Mouse (Mus musculus): Measurements from ENCODE around the gene Ino80b. TPM values are rescaled to one million over a fixed set of nuclear protein-coding genes. Genes with fewer than 3 reads are reported as not detected.
A peak's percentile ranks its signal among the peaks of the same experiment; 100 is the strongest.

Gene Ino80b
- polyA plus RNA-seq (2012; rRNA removed) = 35.9 and 36.8 TPM in 2 replicates
- 14.7 and 14.9 TPM in 2 replicates for polyA plus RNA-seq (2014; fragmentation: Nextera tagmentation; extraction: Ambion mirVana)

- ATAC-seq (ENCODE audit: low FRiP score, low read depth) (no peak), DNase-seq (ENCODE audit: low spot score) (no peak)
- H3K27me3 ChIP-seq (ENCODE audit: control insufficient read depth, insufficient read depth, low read length) = no peaks in the 10 kb centered on the region
- no peak for TF ChIP-seq POLR2A (IDR thresholded peaks at IDR 0.05; ENCODE audit: borderline replicate concordance, extremely low read depth, insufficient read depth, insufficient read length)
- H3K4me3 ChIP-seq (replicated peaks; ENCODE audit: low read length) = peak within 1 kb of the TSS; percentile 62
- H3K4me1 ChIP-seq (ENCODE audit: control insufficient read depth, insufficient read depth, low read length) = peaks cover 22% of the 10 kb centered on the region
- H3K9ac ChIP-seq (ENCODE audit: low read depth, low read length, severe bottlenecking) = peak within 1 kb of the TSS; percentile 59
- H3K27ac ChIP-seq (replicated peaks; ENCODE audit: low read depth, low read length) = peak within 1 kb of the TSS; percentile 34; the same call in 1 of the 2 replicates
- no peaks in the 10 kb centered on the region for H3K9me3 ChIP-seq (ENCODE audit: control insufficient read depth, low read length)
- WGBS = 30% methylated on average over 5 of the region's 5 CpGs
- H3K36me3 ChIP-seq (ENCODE audit: control insufficient read depth, insufficient read depth, low read length) = 0 out of 2 replicates have a peak, but pooled peaks cover 4% of the 10 kb centered on the region
- peak within 1 kb of the TSS; percentile 75 for H3K4me2 ChIP-seq (replicated peaks; ENCODE audit: low read depth, low read length, severe bottlenecking)
These were observed at the start of gene Ino80b for GRCm38 (mm10) chr6:83125331-83125730. Gene Ino80b (minus strand): TSS chr6:83125431.

DNA sequence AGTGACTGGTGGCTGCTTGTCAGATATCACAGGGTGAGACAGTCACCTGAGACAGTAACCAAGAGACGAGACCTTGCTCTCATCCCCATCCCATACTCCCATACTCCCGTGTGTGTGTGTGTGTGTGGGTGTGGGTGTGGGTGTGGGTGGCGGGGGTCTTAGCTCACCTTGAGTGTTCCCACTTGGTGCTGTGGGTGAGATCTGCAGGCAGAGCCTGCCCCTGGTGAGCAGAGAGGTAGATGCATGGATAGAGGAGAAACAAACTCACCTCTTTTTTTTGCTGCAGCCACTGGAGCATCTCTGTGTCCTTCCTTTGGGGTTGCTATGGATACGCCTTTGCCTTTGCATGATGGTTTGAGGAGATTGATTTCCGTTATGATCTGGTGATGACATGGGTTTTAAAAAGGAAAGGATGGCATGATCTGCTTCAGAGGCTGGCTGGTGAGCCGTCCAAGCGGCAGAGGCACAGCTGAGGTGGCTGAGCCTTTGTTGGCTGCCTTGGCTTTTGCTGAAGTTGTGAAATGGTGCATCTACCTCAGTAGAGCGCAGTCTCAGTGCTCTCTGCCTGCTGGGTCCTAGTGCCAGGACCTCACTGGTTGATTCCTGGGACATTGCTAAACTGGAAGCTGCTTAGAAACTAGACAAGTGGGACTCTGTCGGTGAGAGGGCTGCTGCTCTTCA is 47.1 kb upstream of the Ino80b start:
- 77% methylated on average over 9 of the region's 9 CpGs for whole genome bisulfite sequencing
- Histone ChIP-seq H3K27ac (replicated peaks; ENCODE audit: low read depth, low read length) (no peak overlapping the region), H3K36me3 (ENCODE audit: control insufficient read depth, insufficient read depth, low read length) (peaks cover 9% of the 10 kb centered on the region; the same call in 1 of the 2 replicates), H3K4me2 (replicated peaks; ENCODE audit: low read depth, low read length, severe bottlenecking) (no peak overlapping the region), H3K27me3 (ENCODE audit: control insufficient read depth, insufficient read depth, low read length) (no peaks in the 10 kb centered on the region), H3K9ac (ENCODE audit: low read depth, low read length, severe bottlenecking) (no peak overlapping the region), H3K4me3 (replicated peaks; ENCODE audit: low read length) (no peak overlapping the region), H3K9me3 (ENCODE audit: control insufficient read depth, low read length) (no peaks in the 10 kb centered on the region), H3K4me1 (ENCODE audit: control insufficient read depth, insufficient read depth, low read length) (no peaks in the 10 kb centered on the region; the same call in 1 of the 2 replicates)
- no peak for TF ChIP-seq POLR2A (IDR thresholded peaks at IDR 0.05; ENCODE audit: borderline replicate concordance, extremely low read depth, insufficient read depth, insufficient read length)
- ATAC-seq (ENCODE audit: low FRiP score, low read depth) (no peak), DNase-seq (ENCODE audit: low spot score) (no peak)

GRCm38 (mm10) chr6:83171063-83171462 is 45.8 kb upstream of the Ino80b start:
- no peaks in the 10 kb centered on the region for H3K27me3 ChIP-seq (ENCODE audit: control insufficient read depth, insufficient read depth, low read length)
- no peak overlapping the region for H3K27ac ChIP-seq (replicated peaks; ENCODE audit: low read depth, low read length)
- 87% methylated on average over 5 of the region's 5 CpGs for WGBS
- H3K4me2 ChIP-seq (replicated peaks; ENCODE audit: low read depth, low read length, severe bottlenecking) = no peak overlapping the region
- H3K4me1 ChIP-seq (ENCODE audit: control insufficient read depth, insufficient read depth, low read length) = peaks cover 9% of the 10 kb centered on the region
- no peaks in the 10 kb centered on the region for H3K9me3 ChIP-seq (ENCODE audit: control insufficient read depth, low read length)
- no peak for DNase-seq (ENCODE audit: low spot score)
- TF ChIP-seq POLR2A (IDR thresholded peaks at IDR 0.05; ENCODE audit: borderline replicate concordance, extremely low read depth, insufficient read depth, insufficient read length) = no peak
- no peak overlapping the region for H3K4me3 ChIP-seq (replicated peaks; ENCODE audit: low read length)
- H3K9ac ChIP-seq (ENCODE audit: low read depth, low read length, severe bottlenecking) = no peak overlapping the region
- ATAC-seq (ENCODE audit: low FRiP score, low read depth) = no peak
- H3K36me3 ChIP-seq (ENCODE audit: control insufficient read depth, insufficient read depth, low read length) = peaks cover 9% of the 10 kb centered on the region; the same call in 1 of the 2 replicates

- ATAC-seq (ENCODE audit: low FRiP score, low read depth) = no peak
- Histone ChIP-seq H3K9ac (ENCODE audit: low read depth, low read length, severe bottlenecking) (no peak overlapping the region; the same call in 1 of the 2 replicates), H3K27me3 (ENCODE audit: control insufficient read depth, insufficient read depth, low read length) (no peaks in the 10 kb centered on the region), H3K36me3 (ENCODE audit: control insufficient read depth, insufficient read depth, low read length) (peaks cover 9% of the 10 kb centered on the region; the same call in 1 of the 2 replicates), H3K4me3 (replicated peaks; ENCODE audit: low read length) (no peak overlapping the region), H3K27ac (replicated peaks; ENCODE audit: low read depth, low read length) (no peak overlapping the region), H3K9me3 (ENCODE audit: control insufficient read depth, low read length) (no peaks in the 10 kb centered on the region), H3K4me2 (replicated peaks; ENCODE audit: low read depth, low read length, severe bottlenecking) (no peak overlapping the region), H3K4me1 (ENCODE audit: control insufficient read depth, insufficient read depth, low read length) (peaks cover 12% of the 10 kb centered on the region)
- WGBS = 76% methylated on average over 5 of the region's 5 CpGs
- no peak for DNase-seq (ENCODE audit: low spot score)
- TF ChIP-seq POLR2A (IDR thresholded peaks at IDR 0.05; ENCODE audit: borderline replicate concordance, extremely low read depth, insufficient read depth, insufficient read length) = no peak
These were observed 44.6 kb upstream of the Ino80b start for GRCm38 (mm10) chr6:83169872-83170271.

DNA sequence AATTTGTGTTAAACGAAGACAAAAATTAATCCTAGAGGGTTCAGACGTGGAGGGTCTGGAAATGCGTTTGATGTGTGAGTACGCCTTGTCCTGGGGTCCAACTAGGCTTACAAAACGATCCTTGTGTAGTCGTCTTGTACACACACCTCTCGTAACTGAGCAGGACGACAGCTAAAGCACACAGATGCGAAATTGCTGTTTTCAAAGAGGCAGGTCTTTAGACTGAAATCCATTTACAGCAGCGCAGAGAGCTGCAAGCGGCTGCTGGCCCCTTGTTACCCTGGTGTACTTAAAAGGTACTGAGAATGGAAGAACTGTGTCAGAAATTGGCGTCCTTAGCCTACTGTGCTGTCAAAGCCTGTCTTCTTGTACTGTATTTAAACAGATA is 41.0 kb upstream of the Ino80b start:
- WGBS = under 1% methylated on average over 12 of the region's 12 CpGs
- ATAC-seq (ENCODE audit: low FRiP score, low read depth) = peak; percentile 1; the same call in 1 of the 2 replicates

More for the DNA sequence above, 41.0 kb upstream of the Ino80b start:
- TF ChIP-seq POLR2A (IDR thresholded peaks at IDR 0.05; ENCODE audit: borderline replicate concordance, extremely low read depth, insufficient read depth, insufficient read length) = no peak
- H3K9me3 ChIP-seq (ENCODE audit: control insufficient read depth, low read length) = no peaks in the 10 kb centered on the region
- no peak for DNase-seq (ENCODE audit: low spot score)
- H3K4me3 ChIP-seq (replicated peaks; ENCODE audit: low read length) = peak overlapping the region; percentile 73
- H3K9ac ChIP-seq (ENCODE audit: low read depth, low read length, severe bottlenecking) = peak overlapping the region; percentile 78
- peak overlapping the region; percentile 86; the same call in 1 of the 2 replicates for H3K27ac ChIP-seq (replicated peaks; ENCODE audit: low read depth, low read length)
- peaks cover 6% of the 10 kb centered on the region; the same call in 1 of the 2 replicates for H3K36me3 ChIP-seq (ENCODE audit: control insufficient read depth, insufficient read depth, low read length)
- peaks cover 14% of the 10 kb centered on the region; the same call in 1 of the 2 replicates for H3K27me3 ChIP-seq (ENCODE audit: control insufficient read depth, insufficient read depth, low read length)
- peak overlapping the region; percentile 45 for H3K4me2 ChIP-seq (replicated peaks; ENCODE audit: low read depth, low read length, severe bottlenecking)
- peaks cover 22% of the 10 kb centered on the region for H3K4me1 ChIP-seq (ENCODE audit: control insufficient read depth, insufficient read depth, low read length)

Measured in limb, embryonic 14.5 days (tissue).